Mouse (Mus musculus) layer of hippocampus, adult 11-12 months (tissue): ENCODE measurements at regions not wholly inside any gene's neighbourhood (a gene's known extent, or its start where the extent isn't known, plus 50 kb on each side); places are given as distances from the start of the nearest gene placed in this dataset.

Source experiments
- DNase-seq: peaks from one replicate; pipeline ENCODE4 v3.0.0; 2022; ENCODE audit warnings: low spot score

DNA sequence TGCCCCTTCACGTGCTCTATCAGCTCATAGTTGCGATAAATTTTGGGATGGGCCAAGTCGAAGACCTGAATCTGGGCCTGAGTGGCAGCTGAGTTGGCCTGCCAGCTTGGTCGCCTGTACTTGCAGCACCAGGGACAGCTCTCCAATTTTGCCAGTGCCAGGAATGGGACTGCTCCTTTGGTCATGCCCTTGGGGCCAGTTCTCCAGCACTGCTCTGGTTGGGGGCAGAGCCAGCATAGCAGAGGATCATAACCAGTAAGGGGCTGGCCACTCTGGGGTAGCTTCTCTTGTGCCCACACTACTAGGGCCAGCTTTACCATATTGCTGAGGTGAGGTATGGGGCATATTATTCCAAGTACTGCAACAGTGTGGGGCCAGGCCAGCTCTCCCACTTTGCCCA lies 397.0 kb upstream of the Cadm2 start:
- no peak for DNase-seq

GRCm38 (mm10) chr16:67989671-67990070 lies 369.0 kb upstream of the Cadm2 start:
- no peak for DNase-seq

DNA sequence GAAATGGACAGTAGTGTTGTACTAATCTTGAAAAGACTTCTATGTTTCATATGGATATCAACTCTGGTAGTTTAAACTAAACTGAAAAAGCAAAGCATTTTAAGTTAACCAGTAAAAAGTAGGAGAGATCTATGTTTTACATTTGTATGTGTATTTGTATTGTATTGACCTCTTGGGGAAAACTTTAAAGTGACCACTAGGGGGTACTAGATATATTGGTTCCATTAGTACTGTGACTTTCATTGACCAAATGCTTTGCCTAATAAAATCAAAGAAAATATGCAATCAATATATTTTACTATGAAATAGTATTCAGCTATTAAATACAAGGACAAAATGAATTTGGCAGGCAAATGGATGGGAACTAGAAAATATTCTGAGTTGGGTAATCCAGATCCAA lies 355.9 kb upstream of the Cadm2 start:
- DNase-seq: no peak

GRCm38 (mm10) chr16:67968311-67969145 lies 347.8 kb upstream of the Cadm2 start:
- DNase-seq: peak; percentile 55

DNA sequence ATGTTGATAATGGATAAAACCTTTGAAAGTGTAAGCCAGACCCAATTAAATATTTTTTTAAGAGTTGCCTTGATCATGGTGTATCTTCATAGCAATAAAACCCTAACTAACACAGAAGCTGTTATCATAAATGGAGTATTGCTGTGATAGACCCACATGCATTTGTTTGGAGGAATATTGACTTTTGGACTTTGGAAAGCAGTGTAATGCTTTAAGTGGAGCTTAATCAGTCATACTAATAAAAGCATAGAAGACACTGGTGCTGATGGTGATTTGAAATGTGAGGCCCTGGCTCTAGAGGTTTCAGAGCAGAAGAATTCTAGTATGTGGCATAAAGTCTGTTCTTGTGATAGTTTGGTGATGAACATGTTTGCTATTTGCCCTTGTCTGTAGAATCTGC lies 328.4 kb upstream of the Cadm2 start:
- no peak for DNase-seq

DNA sequence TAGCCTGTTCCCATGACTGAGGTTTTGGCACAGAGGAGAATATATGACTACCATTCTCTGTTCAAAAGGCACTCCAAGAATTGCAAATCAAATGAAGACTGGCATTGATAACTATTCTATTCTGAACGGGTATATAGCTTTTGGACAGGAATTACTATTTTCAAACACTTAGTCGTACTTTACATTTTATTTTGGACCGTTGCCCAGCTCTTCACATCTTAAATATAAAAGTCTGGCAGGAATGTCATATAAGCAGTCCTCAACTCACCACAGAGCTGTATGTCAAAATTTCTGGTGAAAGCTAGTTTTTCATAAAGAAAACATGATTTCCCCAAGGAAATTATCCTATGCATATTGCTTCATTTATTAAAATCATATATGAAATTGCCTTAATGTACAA lies 323.7 kb upstream of the Cadm2 start:
- no peak for DNase-seq

DNA sequence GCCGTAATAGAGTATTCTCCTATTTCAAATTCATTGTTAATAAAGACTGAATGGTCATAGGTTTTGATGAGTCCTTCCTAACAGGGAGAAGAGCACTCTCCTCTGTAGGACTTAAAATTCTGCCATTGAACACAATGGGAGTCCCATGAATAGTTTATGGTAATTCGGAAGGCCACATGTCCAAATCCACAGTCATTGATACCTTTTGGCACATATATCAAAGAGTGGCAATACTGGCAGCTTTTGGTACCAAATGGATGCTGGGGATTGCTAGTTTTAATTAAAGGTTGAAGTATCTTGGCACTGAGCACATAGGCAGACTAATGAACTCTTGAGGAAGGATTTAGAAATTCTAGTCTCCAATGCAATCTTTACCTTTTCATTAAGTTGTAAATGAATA lies 298.5 kb upstream of the Cadm2 start:
- DNase-seq: no peak

GRCm38 (mm10) chr16:67871304-67872022 lies 250.8 kb upstream of the Cadm2 start:
- peak; percentile 8 for DNase-seq

DNA sequence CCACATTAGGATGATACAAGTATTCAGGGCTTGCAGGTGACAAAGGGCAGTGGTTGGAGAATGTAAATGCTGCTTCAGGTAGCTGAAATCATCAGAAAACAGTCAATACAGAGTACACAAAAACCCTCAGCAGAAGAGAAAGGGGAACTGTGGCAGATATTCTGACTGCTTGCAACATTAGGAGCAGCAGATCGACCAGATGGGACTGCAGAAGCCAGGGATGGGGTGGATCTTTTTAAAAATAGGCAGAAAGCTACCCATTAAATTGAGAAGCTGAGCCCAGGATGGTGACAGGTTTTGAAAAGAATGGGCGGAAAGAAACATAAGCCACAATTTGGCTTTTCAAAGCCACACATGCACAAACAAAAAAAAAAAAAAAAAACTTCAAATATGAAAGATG lies 229.5 kb upstream of the Cadm2 start:
- peak; percentile 71 for DNase-seq

GRCm38 (mm10) chr16:67844481-67844880 lies 223.8 kb upstream of the Cadm2 start:
- DNase-seq: no peak

- no peak for DNase-seq
These were observed 176.5 kb upstream of the Cadm2 start for GRCm38 (mm10) chr16:67797236-67797635.

GRCm38 (mm10) chr16:67776091-67776490 lies 155.4 kb upstream of the Cadm2 start:
- DNase-seq: peak; percentile 36

GRCm38 (mm10) chr16:67769114-67769513 lies 148.4 kb upstream of the Cadm2 start:
- DNase-seq: peak; percentile 13

- DNase-seq: no peak
These were observed 114.7 kb upstream of the Cadm2 start for GRCm38 (mm10) chr16:67735398-67735797.

- DNase-seq: no peak
These were observed 77.9 kb upstream of the Cadm2 start for GRCm38 (mm10) chr16:67698619-67699018.
